Mouse (Mus musculus): Measurements from ENCODE around the gene Pld3. TPM values are rescaled to one million over a fixed set of nuclear protein-coding genes. Genes with fewer than 3 reads are reported as not detected.
"Not testable (repeated sequence)": the region's sequence is repeated elsewhere in the genome, so short reads cannot be mapped to it uniquely, and the experiment has no call there.

Pld3 gene
- polyA plus RNA-seq, 1 experiment from 2014 or later, result 111 TPM

DNA sequence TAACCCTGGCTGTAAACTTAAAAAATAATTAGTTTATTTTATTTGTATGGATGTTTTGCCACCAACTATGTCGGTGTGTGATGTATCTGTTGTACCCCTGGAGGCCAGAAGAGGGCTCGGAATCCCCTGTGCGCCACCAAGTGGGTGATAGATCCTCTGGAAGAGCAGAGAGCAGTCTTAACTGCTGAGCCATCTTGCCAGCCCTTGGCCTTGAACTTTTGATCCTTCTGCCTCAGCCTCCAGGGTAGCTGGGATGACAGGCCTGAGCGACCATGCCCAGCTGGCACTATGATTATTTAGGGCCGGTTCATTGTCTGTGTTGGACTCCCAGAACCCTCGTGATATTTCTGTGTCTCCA, 44.4 kb downstream of the Pld3 start:
- Histone ChIP-seq H3K27me3 (replicated peaks; ENCODE audit: control insufficient read depth, insufficient read depth, low read length) (no peaks in the 10 kb centered on the region), H3K4me2 (ENCODE audit: low read depth, low read length) (peak overlapping the region; percentile 67), H3K36me3 (ENCODE audit: control insufficient read depth, insufficient read depth, low read length) (no peaks in the 10 kb centered on the region), H3K4me3 (ENCODE audit: low read depth, low read length) (peak overlapping the region; percentile 58), H3K27ac (replicated peaks; ENCODE audit: low read depth, low read length) (peak overlapping the region; percentile 99), H3K9ac (ENCODE audit: low read depth, low read length) (no peak overlapping the region), H3K9me3 (ENCODE audit: control insufficient read depth, low read length) (no peaks in the 10 kb centered on the region), H3K4me1 (ENCODE audit: control insufficient read depth, insufficient read depth, low read length) (peaks cover 15% of the 10 kb centered on the region)
- DNase-seq (ENCODE audit: low spot score), result peak; percentile 79
- 22% methylated on average over 6 of the region's 6 CpGs for WGBS
- peak; percentile 49; the same call in 1 of the 2 replicates for ATAC-seq (ENCODE audit: low read depth)

DNA sequence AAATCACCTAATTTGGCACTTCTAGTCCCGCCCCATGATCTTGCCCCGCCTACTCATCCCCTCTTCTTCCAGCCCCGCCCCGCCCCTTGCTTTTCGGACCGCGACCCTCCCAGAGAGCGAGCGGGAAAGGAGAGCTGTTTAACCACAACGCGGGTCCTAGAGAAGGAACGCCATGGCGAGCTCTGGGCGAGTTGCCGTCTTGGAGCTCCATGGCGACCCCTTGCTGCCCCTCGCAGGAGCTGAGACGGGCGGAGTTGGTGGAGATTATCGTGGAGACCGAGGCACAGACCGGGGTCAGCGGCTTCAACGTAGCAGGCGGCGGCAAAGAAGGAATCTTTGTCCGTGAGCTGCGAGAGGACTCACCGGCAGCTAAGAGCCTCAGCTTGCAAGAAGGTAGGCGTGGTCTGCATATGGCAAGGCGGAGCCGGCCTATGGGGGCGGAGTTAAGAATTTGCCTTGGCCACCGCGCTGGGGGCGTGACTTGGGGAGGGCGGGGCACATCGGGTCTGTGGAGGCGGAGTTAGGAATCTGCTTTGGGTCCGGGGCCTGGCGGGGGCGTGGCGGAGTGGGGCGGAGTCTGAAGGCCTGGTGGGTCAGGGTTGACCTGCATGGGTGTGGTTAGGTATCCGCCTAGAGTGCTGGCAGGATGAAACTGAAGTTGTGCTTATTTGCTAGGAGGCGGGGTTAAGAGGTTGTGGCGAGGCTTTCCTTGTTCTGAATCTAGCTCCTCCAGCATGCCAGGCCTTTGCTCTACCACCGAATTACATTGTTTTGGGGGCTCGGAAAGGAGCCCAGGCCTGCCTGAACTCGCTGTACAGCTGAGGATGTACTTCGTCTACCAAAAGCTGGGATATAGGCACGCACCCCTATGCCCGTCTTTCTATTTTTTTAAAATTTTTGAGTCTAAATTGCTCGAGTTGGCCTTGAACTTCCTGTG, 45.0 kb downstream of the Pld3 start:
- H3K36me3 ChIP-seq (ENCODE audit: control insufficient read depth, insufficient read depth, low read length), result no peaks in the 10 kb centered on the region
- no peaks in the 10 kb centered on the region for H3K27me3 ChIP-seq (replicated peaks; ENCODE audit: control insufficient read depth, insufficient read depth, low read length)
- under 1% methylated on average over 49 of the region's 54 CpGs for WGBS
- peak overlapping the region; percentile 58 for H3K4me3 ChIP-seq (ENCODE audit: low read depth, low read length)
- no peaks in the 10 kb centered on the region for H3K9me3 ChIP-seq (ENCODE audit: control insufficient read depth, low read length)
- H3K27ac ChIP-seq (replicated peaks; ENCODE audit: low read depth, low read length), result peak overlapping the region; percentile 99
- peak overlapping the region; percentile 70 for H3K9ac ChIP-seq (ENCODE audit: low read depth, low read length)
- ATAC-seq (ENCODE audit: low read depth) (peak; percentile 91), DNase-seq (ENCODE audit: low spot score) (peak; percentile 98)
- peaks cover 15% of the 10 kb centered on the region for H3K4me1 ChIP-seq (ENCODE audit: control insufficient read depth, insufficient read depth, low read length)
- peak overlapping the region; percentile 67 for H3K4me2 ChIP-seq (ENCODE audit: low read depth, low read length)

DNA sequence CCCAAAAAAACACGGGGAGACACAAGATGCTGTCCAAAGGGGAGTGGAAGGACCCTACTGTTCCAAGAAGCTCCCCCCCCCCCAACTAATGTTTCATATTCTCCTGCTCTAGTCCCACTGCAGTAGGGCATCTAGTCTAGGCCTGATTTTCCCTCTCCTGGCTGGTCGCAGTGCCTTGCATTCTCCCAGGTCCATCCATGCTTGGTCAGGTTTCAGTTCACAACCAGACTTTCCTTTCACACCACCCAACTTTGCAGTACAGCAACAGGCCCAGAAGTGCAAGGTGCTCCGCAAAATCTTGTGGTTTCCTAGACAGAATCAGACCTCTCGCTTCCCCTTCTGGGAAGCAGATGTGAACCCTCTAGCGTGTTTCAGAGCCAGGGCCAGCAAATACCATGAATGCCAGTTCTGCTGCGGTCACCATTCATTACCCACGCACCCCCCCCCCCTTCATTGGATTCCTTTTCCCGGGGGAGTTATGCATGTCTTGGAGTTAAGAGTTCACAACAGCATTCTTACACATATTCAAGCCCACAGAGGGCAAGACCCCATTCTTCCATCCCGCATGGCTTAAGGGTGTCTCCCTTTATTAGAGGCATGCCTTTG, 46.1 kb downstream of the Pld3 start:
- WGBS, result 33% methylated on average over 9 of the region's 9 CpGs
- Histone ChIP-seq H3K9me3 (ENCODE audit: control insufficient read depth, low read length) (no peaks in the 10 kb centered on the region), H3K36me3 (ENCODE audit: control insufficient read depth, insufficient read depth, low read length) (no peaks in the 10 kb centered on the region), H3K4me3 (ENCODE audit: low read depth, low read length) (peak overlapping the region; percentile 58), H3K4me2 (ENCODE audit: low read depth, low read length) (peak overlapping the region; percentile 67), H3K9ac (ENCODE audit: low read depth, low read length) (no peak overlapping the region), H3K27me3 (replicated peaks; ENCODE audit: control insufficient read depth, insufficient read depth, low read length) (no peaks in the 10 kb centered on the region), H3K4me1 (ENCODE audit: control insufficient read depth, insufficient read depth, low read length) (peaks cover 15% of the 10 kb centered on the region), H3K27ac (replicated peaks; ENCODE audit: low read depth, low read length) (peak overlapping the region; percentile 99)
- ATAC-seq (ENCODE audit: low read depth), result no peak
- peak; percentile 63 for DNase-seq (ENCODE audit: low spot score)

DNA sequence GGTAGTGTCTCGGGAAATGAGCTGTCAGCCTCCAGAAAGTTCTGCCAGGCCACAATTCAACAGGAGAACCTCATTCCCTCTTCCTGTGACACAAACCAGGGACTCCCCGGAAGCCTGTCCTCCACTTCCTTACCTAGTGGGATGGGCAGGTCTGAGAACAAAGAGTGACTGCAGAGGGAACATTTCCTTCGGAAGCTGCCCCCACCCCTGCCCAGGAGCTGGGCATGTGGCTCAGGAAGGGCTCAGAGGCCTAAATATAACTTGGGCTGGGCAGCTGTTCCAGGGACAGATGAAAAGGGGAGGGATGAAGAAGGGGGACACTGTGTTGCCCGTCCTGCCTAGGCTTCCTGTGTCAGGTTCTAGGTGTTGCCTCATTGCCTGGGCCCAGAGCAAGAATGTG, 51.4 kb downstream of the Pld3 start:
- 58% methylated on average over 4 of the region's 4 CpGs for WGBS
- ATAC-seq (ENCODE audit: low read depth), result 0 out of 2 replicates have a peak, but pooled peaks have one; percentile 30

DNA sequence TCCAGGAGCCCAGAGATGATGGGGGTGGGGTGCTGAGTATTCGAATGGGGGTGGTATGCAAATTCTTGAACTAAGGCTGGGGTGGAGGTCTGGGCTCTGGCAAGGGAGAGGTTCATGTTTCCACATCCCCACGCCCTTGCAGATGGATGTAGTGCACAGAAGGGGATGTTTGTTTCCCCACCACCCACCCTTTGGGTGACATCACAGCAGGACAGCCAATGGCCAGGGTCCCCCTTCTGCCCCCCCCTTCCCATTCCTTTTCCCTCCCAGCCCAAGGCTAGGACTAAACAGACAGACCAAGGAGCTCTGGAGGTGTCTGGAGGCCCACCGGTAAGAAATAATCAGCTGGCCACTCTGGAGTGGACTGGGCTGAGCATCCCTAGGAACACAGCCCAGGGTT, 54.0 kb downstream of the Pld3 start, which contains the start of gene Prx:
Gene Prx, plus strand, starts transcription at position 289 of the 400 bp plus-strand sequence.
- Histone ChIP-seq H3K36me3 (ENCODE audit: control insufficient read depth, insufficient read depth, low read length) (no peaks in the 10 kb centered on the region), H3K27me3 (replicated peaks; ENCODE audit: control insufficient read depth, insufficient read depth, low read length) (no peaks in the 10 kb centered on the region), H3K4me3 (ENCODE audit: low read depth, low read length) (no peak within 1 kb of the TSS), H3K9me3 (ENCODE audit: control insufficient read depth, low read length) (no peaks in the 10 kb centered on the region), H3K9ac (ENCODE audit: low read depth, low read length) (no peak within 1 kb of the TSS), H3K4me1 (ENCODE audit: control insufficient read depth, insufficient read depth, low read length) (no peaks in the 10 kb centered on the region), H3K4me2 (ENCODE audit: low read depth, low read length) (no peak within 1 kb of the TSS), H3K27ac (replicated peaks; ENCODE audit: low read depth, low read length) (no peak within 1 kb of the TSS)
- DNase-seq (ENCODE audit: low spot score) (peak; percentile 20), ATAC-seq (ENCODE audit: low read depth) (peak; percentile 61; the same call in 1 of the 2 replicates)
- 20% methylated on average over 3 of the region's 3 CpGs for whole genome bisulfite sequencing

More for the DNA sequence above, 51.4 kb downstream of the Pld3 start:
- Histone ChIP-seq H3K4me2 (ENCODE audit: low read depth, low read length) (no peak overlapping the region), H3K27ac (replicated peaks; ENCODE audit: low read depth, low read length) (no peak overlapping the region), H3K4me1 (ENCODE audit: control insufficient read depth, insufficient read depth, low read length) (peaks cover 5% of the 10 kb centered on the region), H3K27me3 (replicated peaks; ENCODE audit: control insufficient read depth, insufficient read depth, low read length) (no peaks in the 10 kb centered on the region), H3K4me3 (ENCODE audit: low read depth, low read length) (no peak overlapping the region), H3K9me3 (ENCODE audit: control insufficient read depth, low read length) (no peaks in the 10 kb centered on the region), H3K9ac (ENCODE audit: low read depth, low read length) (no peak overlapping the region), H3K36me3 (ENCODE audit: control insufficient read depth, insufficient read depth, low read length) (no peaks in the 10 kb centered on the region)
- DNase-seq (ENCODE audit: low spot score), result peak; percentile 24

DNA sequence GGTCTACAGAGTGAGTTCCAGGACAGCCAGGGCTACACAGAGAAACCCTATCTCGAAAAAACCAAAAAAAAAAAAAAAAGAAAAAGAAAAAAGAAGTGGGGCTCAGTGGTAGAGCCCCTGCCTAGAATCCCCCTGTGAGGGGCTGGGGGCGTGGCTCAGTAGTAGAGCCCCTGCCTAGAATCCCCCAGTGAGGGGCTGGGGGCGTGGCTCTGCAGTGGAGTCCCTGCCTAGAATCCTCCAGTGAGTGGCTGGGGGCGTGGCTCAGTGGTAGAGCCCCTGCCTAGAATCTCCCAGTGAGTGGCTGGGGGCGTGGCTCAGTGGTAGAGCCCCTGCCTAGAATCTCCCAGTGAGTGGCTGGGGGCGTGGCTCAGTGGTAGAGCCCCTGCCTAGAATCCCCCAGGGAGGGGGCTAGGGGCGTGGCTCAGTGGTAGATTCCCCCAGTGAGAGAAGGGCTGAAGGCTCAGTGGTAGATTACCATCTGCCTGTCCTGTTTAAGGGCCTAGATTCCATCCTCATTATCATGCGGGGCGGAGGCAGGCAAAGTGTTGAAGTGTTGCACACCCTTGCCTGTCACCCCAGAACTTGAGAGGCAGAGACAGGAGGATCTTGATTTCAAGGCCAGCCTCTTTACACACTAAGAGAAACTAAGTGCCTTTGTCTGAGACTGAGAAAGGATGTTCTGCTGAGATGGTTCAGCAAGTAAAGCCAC, 58.2 kb downstream of the Pld3 start:
- ATAC-seq (ENCODE audit: low read depth); H3K36me3 ChIP-seq (ENCODE audit: control insufficient read depth, insufficient read depth, low read length); DNase-seq (ENCODE audit: low spot score): not testable (repeated sequence)

DNA sequence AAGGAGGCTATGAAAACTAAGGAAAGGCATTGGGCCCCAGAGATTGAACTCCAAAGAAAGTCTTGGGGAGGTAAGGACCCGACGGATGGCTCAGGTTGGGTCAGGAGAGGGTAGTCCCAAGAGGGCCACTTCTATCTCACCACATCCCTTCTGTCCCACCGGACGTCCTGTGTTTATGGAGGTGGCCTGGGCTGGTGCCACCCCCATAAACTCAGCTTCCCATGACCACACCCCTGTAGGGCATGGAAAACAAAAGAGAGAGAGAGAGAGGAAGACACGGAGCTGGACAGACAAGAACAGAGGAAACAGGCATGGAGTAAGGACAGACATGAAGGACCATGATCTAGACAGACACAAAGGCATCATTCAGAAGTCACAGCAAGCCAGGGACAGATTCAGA, 59.6 kb downstream of the Pld3 start:
- Histone ChIP-seq H3K9ac (ENCODE audit: low read depth, low read length) (no peak overlapping the region), H3K36me3 (ENCODE audit: control insufficient read depth, insufficient read depth, low read length) (peaks cover 11% of the 10 kb centered on the region), H3K9me3 (ENCODE audit: control insufficient read depth, low read length) (no peaks in the 10 kb centered on the region), H3K27me3 (replicated peaks; ENCODE audit: control insufficient read depth, insufficient read depth, low read length) (no peaks in the 10 kb centered on the region), H3K4me2 (ENCODE audit: low read depth, low read length) (no peak overlapping the region), H3K4me1 (ENCODE audit: control insufficient read depth, insufficient read depth, low read length) (peaks cover 12% of the 10 kb centered on the region), H3K4me3 (ENCODE audit: low read depth, low read length) (no peak overlapping the region), H3K27ac (replicated peaks; ENCODE audit: low read depth, low read length) (no peak overlapping the region)
- WGBS, result 83% methylated on average over 5 of the region's 5 CpGs
- no peak for ATAC-seq (ENCODE audit: low read depth)
- no peak for DNase-seq (ENCODE audit: low spot score)

More for the DNA sequence above, 58.2 kb downstream of the Pld3 start:
- H3K9me3 ChIP-seq (ENCODE audit: control insufficient read depth, low read length); H3K9ac ChIP-seq (ENCODE audit: low read depth, low read length); H3K27me3 ChIP-seq (replicated peaks; ENCODE audit: control insufficient read depth, insufficient read depth, low read length); H3K4me3 ChIP-seq (ENCODE audit: low read depth, low read length); H3K4me2 ChIP-seq (ENCODE audit: low read depth, low read length); H3K27ac ChIP-seq (replicated peaks; ENCODE audit: low read depth, low read length): not testable (repeated sequence)
- WGBS, result 94% methylated on average over 6 of the region's 9 CpGs
- H3K4me1 ChIP-seq (ENCODE audit: control insufficient read depth, insufficient read depth, low read length), result peaks cover 12% of the 10 kb centered on the region

DNA sequence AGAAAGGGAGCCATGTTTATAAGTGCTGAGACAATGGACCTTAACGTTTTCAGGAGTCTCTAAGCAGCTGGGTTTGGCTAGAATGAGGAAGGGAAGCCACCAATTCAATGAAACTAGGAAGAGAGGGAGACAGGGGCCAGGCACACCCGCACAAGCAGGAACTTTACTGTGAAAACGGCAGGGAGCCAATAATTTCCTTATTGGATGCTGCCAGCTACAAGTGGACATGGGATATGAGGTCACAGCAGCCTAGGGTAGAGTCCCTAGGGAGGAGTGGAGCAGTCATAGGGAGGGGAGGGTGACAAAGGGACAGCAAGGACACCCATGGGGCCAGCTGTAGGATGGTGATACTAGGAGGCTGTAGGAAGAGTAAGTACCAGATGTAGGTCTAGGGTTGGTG, 60.0 kb downstream of the Pld3 start:
- no peak for ATAC-seq (ENCODE audit: low read depth)
- Histone ChIP-seq H3K9ac (ENCODE audit: low read depth, low read length) (no peak overlapping the region), H3K4me2 (ENCODE audit: low read depth, low read length) (no peak overlapping the region), H3K4me1 (ENCODE audit: control insufficient read depth, insufficient read depth, low read length) (peaks cover 16% of the 10 kb centered on the region), H3K27ac (replicated peaks; ENCODE audit: low read depth, low read length) (no peak overlapping the region), H3K4me3 (ENCODE audit: low read depth, low read length) (no peak overlapping the region), H3K9me3 (ENCODE audit: control insufficient read depth, low read length) (no peaks in the 10 kb centered on the region), H3K36me3 (ENCODE audit: control insufficient read depth, insufficient read depth, low read length) (peaks cover 11% of the 10 kb centered on the region), H3K27me3 (replicated peaks; ENCODE audit: control insufficient read depth, insufficient read depth, low read length) (no peaks in the 10 kb centered on the region)
- DNase-seq (ENCODE audit: low spot score), result no peak
- WGBS, result 74% methylated on average over 3 of the region's 3 CpGs

All from embryonic facial prominence, embryonic 14.5 days (tissue).